Mouse (Mus musculus) forebrain, embryonic 12.5 days (tissue): ENCODE measurements around the gene Cdt1. TPM values are rescaled to one million over a fixed set of nuclear protein-coding genes. Genes with fewer than 3 reads are reported as not detected.
A peak's percentile ranks its signal among the peaks of the same experiment; 100 is the strongest.

ENCODE experiments used
- ATAC-seq: fragments of 200-750 bp; cut with Nextera tagmentation; 2 replicates; pipeline ENCODE4 v1.8.0; 2017; ENCODE audit warnings: moderate TSS enrichment; ENCODE audit not compliant: low FRiP score
- H3K27ac ChIP-seq: fragments of 300-500 bp; sonication (generic); 2 replicates; pipeline ENCODE4 v1.5.1; 2016; ENCODE audit warnings: mild to moderate bottlenecking
- H3K27me3 ChIP-seq: fragments of 300-500 bp; sonication (generic); 2 replicates; pipeline ENCODE4 v1.6.1; 2016; ENCODE audit warnings: mild to moderate bottlenecking
- H3K36me3 ChIP-seq: fragments of 300-500 bp; sonication (generic); replicated peaks from 2 replicates; pipeline ENCODE4 v1.6.1; 2016; ENCODE audit warnings: mild to moderate bottlenecking
- H3K4me1 ChIP-seq: fragments of 300-500 bp; sonication (generic); 2 replicates; pipeline ENCODE4 v1.6.1; 2016
- H3K4me2 ChIP-seq: fragments of 300-500 bp; sonication (generic); 2 replicates; pipeline ENCODE4 v1.6.1; 2016; ENCODE audit warnings: mild to moderate bottlenecking, moderate library complexity
- H3K4me3 ChIP-seq: fragments of 300-500 bp; sonication (generic); replicated peaks from 2 replicates; pipeline ENCODE4 v1.5.1; 2016; ENCODE audit warnings: mild to moderate bottlenecking
- H3K9ac ChIP-seq: fragments of 300-500 bp; sonication (generic); 2 replicates; pipeline ENCODE4 v1.6.1; 2016; ENCODE audit warnings: mild to moderate bottlenecking
- H3K9me3 ChIP-seq: fragments of 300-500 bp; sonication (generic); 2 replicates; pipeline ENCODE4 v1.6.1; 2016
- WGBS: fragments of 180-500 bp; shearing (Covaris S2); methylation state at CpG from one replicate; pipeline ENCODE4 v1.1.7; 2016; 5-methylcytosine and 5-hydroxymethylcytosine counted together
- polyA plus RNA-seq: library from polyadenylated mRNA; unstranded; fragments of >200 nt; fragmentation: Nextera tagmentation; extraction: Ambion mirVana; gene quantifications from 2 replicates; pipeline ENCODE4 v1.2.1, GENCODE M21; 2016

Cdt1 gene
- polyA plus RNA-seq, 1 experiment from 2014 or later: 46.0 TPM

DNA sequence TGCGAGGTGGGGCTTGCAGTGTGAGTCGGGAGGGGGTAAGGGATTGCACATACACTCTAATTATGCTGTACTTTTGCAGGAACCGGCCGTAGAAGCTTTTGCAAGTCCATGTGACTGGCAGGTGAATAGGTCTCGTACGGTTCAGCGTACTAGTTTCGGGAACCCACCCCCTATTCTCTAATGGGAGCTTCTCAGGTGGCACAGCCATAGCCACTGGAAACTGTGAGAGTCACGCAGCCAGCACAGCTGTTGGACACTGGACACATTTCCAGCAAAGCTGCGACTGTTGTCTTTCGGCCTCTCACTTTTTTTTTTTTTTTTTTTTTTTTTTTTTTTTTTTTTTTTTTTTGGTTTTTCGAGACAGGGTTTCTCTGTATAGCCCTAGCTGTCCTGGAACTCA is 39.0 kb downstream of the Cdt1 start:
- Histone ChIP-seq H3K4me3 (no peak overlapping the region), H3K27ac (no peak overlapping the region), H3K4me2 (no peak overlapping the region), H3K36me3 (no peaks in the 10 kb centered on the region), H3K9me3 (no peaks in the 10 kb centered on the region), H3K9ac (no peak overlapping the region), H3K4me1 (peaks cover 9% of the 10 kb centered on the region), H3K27me3 (no peaks in the 10 kb centered on the region)
- WGBS: 86% methylated on average over 11 of the region's 12 CpGs
- no peak for ATAC-seq

DNA sequence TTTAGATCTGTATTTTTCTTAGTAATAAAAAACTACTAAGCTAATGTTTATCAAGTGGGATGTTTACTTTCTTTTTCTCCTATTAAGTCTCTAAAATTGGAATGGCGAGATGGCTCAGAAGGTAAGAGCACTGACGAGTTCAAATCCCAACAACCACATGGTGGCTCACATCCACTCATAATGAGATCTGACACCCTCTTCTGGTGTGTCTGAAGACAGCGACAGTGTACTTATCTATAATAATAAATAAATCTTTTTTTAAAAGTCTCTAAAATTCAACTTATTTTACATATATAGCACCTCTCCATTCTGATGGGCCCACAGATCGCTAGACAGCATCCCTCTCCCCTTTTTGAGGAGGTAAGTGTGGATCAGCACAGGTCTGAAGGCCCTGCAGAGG is 42.4 kb downstream of the Cdt1 start:
- Histone ChIP-seq H3K36me3 (peaks cover 3% of the 10 kb centered on the region; the same call in 1 of the 2 replicates), H3K4me3 (no peak overlapping the region), H3K27ac (no peak overlapping the region), H3K27me3 (no peaks in the 10 kb centered on the region), H3K4me1 (peaks cover 21% of the 10 kb centered on the region), H3K9ac (0 out of 2 replicates have a peak overlapping the region, but pooled peaks have one; percentile 73), H3K4me2 (peak overlapping the region; percentile 91; the same call in 1 of the 2 replicates), H3K9me3 (no peaks in the 10 kb centered on the region)
- peak; percentile 1; the same call in 1 of the 2 replicates for ATAC-seq
- WGBS: 64% methylated on average over 4 of the region's 4 CpGs

GRCm38 (mm10) chr8:122610612-122611277 is 42.9 kb downstream of the Cdt1 start:
- Histone ChIP-seq H3K4me3 (peak overlapping the region; percentile 71), H3K4me1 (peaks cover 21% of the 10 kb centered on the region), H3K36me3 (peaks cover 3% of the 10 kb centered on the region; the same call in 1 of the 2 replicates), H3K27me3 (no peaks in the 10 kb centered on the region), H3K27ac (peak overlapping the region; percentile 53), H3K4me2 (peak overlapping the region; percentile 91), H3K9ac (peak overlapping the region; percentile 73), H3K9me3 (no peaks in the 10 kb centered on the region)
- ATAC-seq: peak; percentile 18
- 4% methylated on average over 20 of the region's 20 CpGs for WGBS

GRCm38 (mm10) chr8:122611295-122612133 is 43.7 kb downstream of the Cdt1 start, which contains the start of the genes Galns and Trappc2l:
Gene Galns (minus strand): TSS chr8:122611463.
Gene Trappc2l (plus strand): TSS chr8:122611640.
- Histone ChIP-seq H3K9ac (peak within 1 kb of the TSS; percentile 73), H3K4me2 (peak within 1 kb of the TSS; percentile 91), H3K27ac (peak within 1 kb of the TSS; percentile 71), H3K27me3 (no peaks in the 10 kb centered on the region), H3K9me3 (no peaks in the 10 kb centered on the region), H3K4me3 (peak within 1 kb of the TSS; percentile 71), H3K4me1 (peaks cover 21% of the 10 kb centered on the region), H3K36me3 (peaks cover 3% of the 10 kb centered on the region; the same call in 1 of the 2 replicates)
- under 1% methylated on average over 57 of the region's 57 CpGs for WGBS
- peak; percentile 99 for ATAC-seq

DNA sequence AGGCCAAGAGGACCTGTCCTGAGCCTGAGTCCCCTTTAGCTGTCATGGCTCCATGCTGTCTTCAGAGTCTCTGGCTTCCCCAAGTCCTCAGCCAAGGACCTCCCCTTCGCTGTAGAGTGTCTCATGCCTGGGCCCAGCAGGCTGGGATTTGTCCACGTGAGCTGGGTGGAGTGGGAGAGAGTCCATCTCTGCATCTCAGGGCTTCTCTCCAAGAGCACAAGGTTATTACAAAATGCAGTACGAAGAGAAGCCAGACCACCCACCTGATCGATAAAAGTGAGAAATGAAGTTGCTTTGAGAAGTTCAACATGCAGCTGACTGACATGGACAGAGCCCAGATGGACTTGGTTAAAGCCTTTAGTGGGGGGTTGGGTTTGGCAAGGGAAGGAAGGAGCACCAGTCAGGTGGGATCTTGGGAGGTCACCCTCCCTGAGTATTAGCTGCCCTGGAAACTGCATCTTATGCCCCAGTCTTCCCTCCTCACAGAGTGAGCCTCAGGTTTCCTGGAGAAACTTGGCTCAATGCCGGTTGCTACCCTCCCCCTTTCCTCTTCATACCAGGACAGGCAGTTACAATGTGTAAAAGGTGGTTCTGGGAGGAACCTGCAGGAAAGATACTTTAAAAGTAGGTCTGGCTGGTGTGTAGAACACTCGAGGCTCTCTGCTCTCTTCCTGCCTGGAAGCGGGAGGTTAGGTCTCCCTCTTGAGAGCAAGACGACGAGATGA is 48.5 kb downstream of the Cdt1 start:
- H3K9me3 ChIP-seq: no peaks in the 10 kb centered on the region
- H3K4me2 ChIP-seq: no peak overlapping the region
- H3K9ac ChIP-seq: no peak overlapping the region
- WGBS: 72% methylated on average over 9 of the region's 9 CpGs
- no peak for ATAC-seq
- no peak overlapping the region for H3K4me3 ChIP-seq
- H3K27ac ChIP-seq: no peak overlapping the region
- H3K27me3 ChIP-seq: no peaks in the 10 kb centered on the region; the same call in 1 of the 2 replicates
- peaks cover 23% of the 10 kb centered on the region for H3K4me1 ChIP-seq
- H3K36me3 ChIP-seq: peaks cover 3% of the 10 kb centered on the region; the same call in 1 of the 2 replicates

DNA sequence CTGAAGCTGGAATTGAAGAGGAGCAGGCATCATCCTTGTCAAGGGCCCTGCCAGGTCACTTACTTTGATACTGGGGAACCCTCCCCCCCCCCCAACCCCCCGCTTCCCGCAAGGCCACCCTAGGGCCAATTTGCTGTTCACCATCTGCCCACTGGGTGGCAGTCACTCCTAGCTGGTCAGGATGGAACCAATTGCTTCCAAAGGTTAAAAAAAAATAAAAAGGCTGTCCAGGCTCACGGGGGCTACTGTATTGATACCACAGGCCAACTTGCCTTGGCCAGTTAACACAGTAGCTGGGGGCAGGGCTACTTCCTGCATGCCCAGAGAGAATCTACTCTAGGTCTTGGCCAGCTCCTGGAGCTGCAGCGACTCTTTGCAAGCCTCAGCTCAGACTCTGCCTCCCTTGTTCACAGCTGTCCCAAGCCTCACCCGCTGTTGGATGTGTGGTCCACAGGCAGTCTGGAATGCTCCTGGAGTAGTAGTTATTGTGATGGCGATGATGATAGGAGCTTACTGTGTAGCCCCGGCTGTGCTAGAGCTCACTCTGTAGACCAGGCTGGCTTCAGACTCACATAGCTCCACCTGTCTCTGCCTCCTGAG is 50.2 kb downstream of the Cdt1 start:
- Histone ChIP-seq H3K36me3 (peaks cover 3% of the 10 kb centered on the region; the same call in 1 of the 2 replicates), H3K9ac (no peak overlapping the region), H3K4me3 (no peak overlapping the region), H3K27ac (no peak overlapping the region), H3K27me3 (no peaks in the 10 kb centered on the region; the same call in 1 of the 2 replicates), H3K4me2 (no peak overlapping the region), H3K9me3 (no peaks in the 10 kb centered on the region), H3K4me1 (peaks cover 10% of the 10 kb centered on the region)
- 33% methylated on average over 5 of the region's 7 CpGs for WGBS
- 0 out of 2 replicates have a peak, but pooled peaks have one; percentile 28 for ATAC-seq

- Histone ChIP-seq H3K4me2 (no peak overlapping the region), H3K27ac (no peak overlapping the region), H3K9ac (no peak overlapping the region), H3K4me1 (peaks cover 10% of the 10 kb centered on the region), H3K4me3 (no peak overlapping the region), H3K36me3 (no peaks in the 10 kb centered on the region; the same call in 1 of the 2 replicates), H3K27me3 (no peaks in the 10 kb centered on the region; the same call in 1 of the 2 replicates), H3K9me3 (no peaks in the 10 kb centered on the region)
- no peak for ATAC-seq
- 82% methylated on average over 6 of the region's 6 CpGs for WGBS
These were observed 51.0 kb downstream of the Cdt1 start for GRCm38 (mm10) chr8:122618660-122619378.

- H3K9me3 ChIP-seq: no peaks in the 10 kb centered on the region
- no peaks in the 10 kb centered on the region; the same call in 1 of the 2 replicates for H3K27me3 ChIP-seq
- WGBS: 35% methylated on average over 5 of the region's 5 CpGs
- ATAC-seq: no peak
- H3K4me1 ChIP-seq: peaks cover 10% of the 10 kb centered on the region
- no peaks in the 10 kb centered on the region; the same call in 1 of the 2 replicates for H3K36me3 ChIP-seq
- H3K27ac ChIP-seq: no peak overlapping the region
- H3K9ac ChIP-seq: no peak overlapping the region
- no peak overlapping the region for H3K4me3 ChIP-seq
- H3K4me2 ChIP-seq: no peak overlapping the region
These were observed 52.6 kb downstream of the Cdt1 start for GRCm38 (mm10) chr8:122620446-122620845.

DNA sequence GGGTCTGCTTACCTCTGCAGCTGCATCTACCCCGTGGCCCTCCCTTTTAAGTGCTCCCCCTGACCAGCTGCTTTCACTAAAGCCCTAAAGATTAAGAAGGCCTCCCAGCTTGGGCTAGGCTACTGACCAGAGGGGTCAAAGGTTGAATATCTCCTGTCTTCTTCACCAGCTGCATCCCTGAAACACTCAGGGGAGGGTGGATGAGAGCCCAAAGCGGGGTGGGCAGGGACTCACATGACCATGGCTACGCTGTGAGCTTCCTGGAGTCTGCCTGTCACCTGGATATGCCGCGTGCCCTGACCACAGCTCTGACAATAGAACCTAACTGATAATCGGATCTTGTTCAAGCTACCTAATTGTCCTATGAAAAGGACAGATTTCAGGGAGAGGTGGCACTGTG is 54.9 kb downstream of the Cdt1 start, which contains the start of gene Pabpn1l:
Gene Pabpn1l (minus strand): TSS at position 13 of the 400 bp plus-strand sequence.
- ATAC-seq: no peak
- no peak within 1 kb of the TSS for H3K27ac ChIP-seq
- H3K4me3 ChIP-seq: no peak within 1 kb of the TSS
- no peaks in the 10 kb centered on the region for H3K36me3 ChIP-seq
- no peak within 1 kb of the TSS for H3K4me2 ChIP-seq
- WGBS: 66% methylated on average over 6 of the region's 6 CpGs
- no peak within 1 kb of the TSS for H3K9ac ChIP-seq
- peaks cover 10% of the 10 kb centered on the region for H3K4me1 ChIP-seq
- H3K27me3 ChIP-seq: peaks cover 6% of the 10 kb centered on the region
- H3K9me3 ChIP-seq: no peaks in the 10 kb centered on the region
